Mouse (Mus musculus): ENCODE data around the gene Pygb.

Gene Pygb

GRCm38 (mm10) chr2:150793320-150793719 lies 6.8 kb downstream of the Pygb start:
- DNase-seq (ENCODE audit: low spot score): no peak

DNA sequence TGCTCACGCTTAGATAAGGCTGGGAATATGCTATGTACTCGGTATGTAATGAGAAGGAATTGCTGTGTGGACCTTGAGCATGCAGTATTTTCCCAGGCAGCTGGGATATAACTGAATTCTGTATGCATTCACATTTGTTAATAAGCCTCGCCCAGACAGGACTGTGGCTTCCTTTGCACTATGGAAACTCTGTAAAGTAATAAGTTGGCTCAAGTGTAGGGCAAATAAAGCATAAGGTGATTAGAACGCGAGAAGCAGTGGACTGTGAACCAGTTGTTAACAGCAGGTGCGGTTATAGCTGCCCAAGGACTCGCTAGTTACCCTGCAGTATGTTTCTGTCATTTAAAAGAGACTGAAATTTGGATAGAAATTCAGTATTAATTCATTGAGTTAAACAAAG lies 11.5 kb downstream of the Pygb start:
- DNase-seq (ENCODE audit: low spot score): no peak

- no peak for DNase-seq (ENCODE audit: low spot score)
These were observed 14.1 kb downstream of the Pygb start for GRCm38 (mm10) chr2:150800616-150801015.

GRCm38 (mm10) chr2:150803035-150803434 lies 16.5 kb downstream of the Pygb start:
- DNase-seq (ENCODE audit: low spot score): no peak

DNA sequence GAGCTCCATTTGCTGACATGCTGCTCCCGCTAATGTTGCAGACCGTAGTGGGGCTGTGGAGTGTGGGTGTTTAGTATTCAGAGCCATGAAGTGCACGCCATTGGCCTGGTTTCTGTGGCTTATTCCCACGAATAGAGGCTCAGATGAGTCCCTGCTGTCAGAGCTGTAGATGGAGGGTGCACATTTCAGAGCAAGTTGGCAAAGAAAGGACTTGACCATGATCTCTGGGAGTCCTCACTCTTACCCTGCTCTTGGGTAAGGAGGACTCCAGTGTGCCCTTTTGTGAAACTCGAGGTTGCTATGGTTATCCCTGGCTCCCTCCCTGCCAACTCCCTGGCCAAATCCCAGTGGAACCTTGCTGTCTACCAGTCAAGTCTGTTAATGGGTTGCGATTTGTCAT lies 21.8 kb downstream of the Pygb start:
- DNase-seq (ENCODE audit: low spot score): no peak

DNA sequence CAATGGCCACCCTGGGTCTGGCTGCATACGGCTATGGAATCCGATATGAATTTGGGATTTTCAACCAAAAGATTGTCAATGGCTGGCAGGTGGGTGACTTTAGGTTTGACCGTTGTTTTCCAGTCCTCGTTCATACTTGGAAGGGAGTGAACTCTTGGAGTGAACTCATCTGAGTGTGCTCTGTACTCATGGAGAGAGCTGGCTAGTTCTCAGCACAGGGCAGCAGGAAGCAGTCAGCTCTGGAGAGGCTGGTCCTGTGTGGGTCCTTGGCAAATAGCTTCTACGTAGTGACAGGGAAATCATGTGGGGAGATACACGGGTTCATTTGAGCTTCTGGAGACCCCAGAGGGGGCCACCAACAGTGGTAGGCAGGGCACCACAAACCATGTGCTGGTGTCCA lies 22.3 kb downstream of the Pygb start:
- DNase-seq (ENCODE audit: low spot score): no peak

- DNase-seq (ENCODE audit: low spot score): no peak
These were observed 24.1 kb downstream of the Pygb start for GRCm38 (mm10) chr2:150810603-150811002.

DNA sequence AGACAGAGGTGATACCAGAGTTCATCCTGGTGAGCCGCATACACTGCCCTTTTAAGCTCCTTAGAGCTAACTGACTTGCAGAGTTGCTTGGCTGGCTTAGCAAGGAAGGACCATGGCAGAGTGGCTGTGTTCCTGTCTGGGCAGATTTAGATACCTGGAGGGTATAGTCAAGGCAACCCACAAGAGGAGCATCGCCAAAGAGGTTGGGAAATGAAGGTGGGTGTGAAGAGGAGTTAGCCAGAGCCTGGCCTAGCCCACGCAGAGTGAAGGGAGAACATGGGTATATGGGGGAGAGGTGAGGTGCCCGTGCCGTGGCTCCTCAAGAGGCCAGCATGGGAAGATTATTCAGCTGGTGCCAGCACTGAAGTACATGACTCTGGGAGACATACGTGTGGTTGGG lies 26.3 kb downstream of the Pygb start:
- DNase-seq (ENCODE audit: low spot score): no peak

DNA sequence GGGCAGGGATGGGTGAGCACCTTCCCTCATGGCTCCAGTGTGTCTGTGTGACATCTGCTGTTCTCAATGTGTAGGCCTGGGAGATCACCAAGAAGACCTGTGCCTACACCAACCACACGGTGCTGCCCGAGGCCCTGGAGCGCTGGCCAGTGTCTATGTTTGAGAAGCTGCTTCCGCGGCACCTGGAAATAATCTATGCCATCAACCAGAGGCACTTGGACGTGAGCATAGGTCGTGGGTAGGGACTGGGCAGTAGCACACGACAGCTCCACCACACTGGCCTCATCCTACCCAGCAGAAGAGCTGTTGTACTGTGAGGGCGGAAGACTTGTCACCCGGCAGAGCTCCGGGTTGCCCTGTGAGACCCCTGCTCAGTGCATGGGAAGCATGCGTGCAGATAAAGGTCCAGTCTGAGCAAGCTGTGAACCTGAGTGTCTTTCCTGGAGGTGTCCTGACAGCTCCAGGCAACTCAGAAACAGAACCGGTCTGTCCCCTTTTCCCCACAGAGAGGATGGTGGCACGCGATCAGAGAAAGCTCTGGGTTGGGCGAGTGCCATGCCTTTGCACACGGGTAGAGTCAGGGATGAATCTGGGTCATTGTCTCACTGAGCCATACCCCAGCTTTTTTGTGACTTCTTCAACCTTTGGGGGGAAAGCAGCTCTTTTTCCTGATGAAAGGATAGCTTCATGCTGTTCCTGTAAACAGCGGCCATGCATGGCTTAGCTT lies 30.3 kb downstream of the Pygb start:
- no peak for DNase-seq (ENCODE audit: low spot score)

DNA sequence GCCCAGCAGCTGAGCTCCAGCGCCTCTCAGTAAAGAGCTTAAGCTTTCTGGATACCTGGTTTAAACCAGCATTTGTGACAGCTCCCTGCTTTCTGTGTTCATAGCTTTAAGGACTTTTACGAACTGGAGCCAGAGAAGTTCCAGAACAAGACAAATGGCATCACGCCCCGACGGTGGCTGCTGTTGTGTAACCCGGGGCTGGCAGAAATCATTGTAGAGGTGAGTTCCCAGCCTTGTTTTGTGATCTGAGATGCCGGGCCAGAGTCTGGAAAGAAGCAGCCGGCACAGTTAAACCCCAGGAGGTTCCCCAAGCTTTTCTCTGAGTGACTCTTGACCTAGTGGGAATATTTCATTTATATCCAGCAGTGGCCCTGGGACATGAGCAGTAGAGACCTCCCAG lies 32.2 kb downstream of the Pygb start:
- DNase-seq (ENCODE audit: low spot score): no peak

DNA sequence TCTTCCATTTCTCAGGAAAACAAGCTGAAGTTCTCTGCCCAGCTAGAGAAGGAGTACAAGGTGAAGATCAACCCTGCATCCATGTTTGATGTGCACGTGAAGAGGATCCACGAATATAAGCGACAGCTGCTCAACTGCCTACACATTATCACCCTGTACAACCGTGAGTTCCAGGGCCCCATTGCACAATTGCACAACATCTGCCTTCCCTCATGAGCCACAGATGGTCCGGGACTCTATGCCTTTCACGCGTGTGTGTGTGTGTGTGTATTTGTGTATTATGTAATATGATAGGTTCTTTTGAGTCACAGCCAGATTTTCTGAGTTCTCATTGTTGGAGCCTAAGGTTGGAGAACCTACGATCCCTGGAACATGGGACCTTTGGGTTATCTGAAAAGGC lies 34.2 kb downstream of the Pygb start:
- no peak for DNase-seq (ENCODE audit: low spot score)

GRCm38 (mm10) chr2:150822987-150823386 lies 36.5 kb downstream of the Pygb start:
- DNase-seq (ENCODE audit: low spot score): no peak

GRCm38 (mm10) chr2:150826426-150826825 lies 39.9 kb downstream of the Pygb start:
- DNase-seq (ENCODE audit: low spot score): no peak

- DNase-seq (ENCODE audit: low spot score): no peak
These were observed 41.6 kb downstream of the Pygb start for GRCm38 (mm10) chr2:150828164-150828563.

DNA sequence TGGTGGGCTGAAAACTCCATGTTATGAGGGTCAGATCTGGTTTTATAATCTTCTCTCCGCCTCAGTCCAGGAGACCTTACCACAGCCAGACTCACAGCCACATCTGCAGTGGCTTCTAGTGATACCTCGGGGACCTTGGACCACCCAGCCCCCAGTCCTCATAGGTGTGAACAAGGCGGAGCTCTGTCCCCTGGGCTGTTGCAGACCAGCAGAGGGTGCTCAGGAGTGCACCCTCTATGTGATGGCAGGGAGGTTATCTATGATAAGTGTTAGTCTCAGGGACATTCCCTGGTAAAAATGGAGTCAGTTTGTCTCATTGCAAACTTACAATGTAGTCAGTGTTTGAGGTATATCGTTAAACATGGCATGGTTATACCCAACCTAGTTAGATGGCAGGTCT lies 42.1 kb downstream of the Pygb start:
- no peak for DNase-seq (ENCODE audit: low spot score)

GRCm38 (mm10) chr2:150830011-150830410 lies 43.5 kb downstream of the Pygb start:
- no peak for DNase-seq (ENCODE audit: low spot score)

DNA sequence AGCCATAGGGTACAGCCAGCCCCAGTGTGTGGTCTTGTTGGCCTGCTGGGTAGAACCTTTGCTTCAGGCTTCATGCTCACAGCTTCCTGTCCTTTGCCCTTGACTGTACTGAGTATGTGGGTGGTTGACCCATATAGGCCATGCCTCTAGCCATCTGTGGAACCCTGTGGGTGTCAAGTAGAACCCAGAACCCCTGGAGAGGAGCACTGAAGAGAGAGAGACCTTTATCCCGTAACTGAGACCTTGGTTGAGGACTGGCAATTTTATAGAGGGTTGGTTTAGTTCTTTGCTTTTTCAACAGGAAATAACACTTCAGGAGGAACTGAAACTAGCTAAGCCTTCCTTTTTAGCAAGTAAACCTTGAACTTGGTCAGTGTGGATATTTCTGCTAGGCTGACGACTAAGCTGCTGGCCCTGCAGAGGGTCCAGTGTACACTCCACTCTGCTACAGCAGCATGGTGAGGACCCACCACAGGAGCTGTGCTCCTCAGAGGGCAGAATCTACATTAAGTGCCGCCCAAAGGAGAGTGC lies 44.4 kb downstream of the Pygb start:
- no peak for DNase-seq (ENCODE audit: low spot score)

- DNase-seq (ENCODE audit: low spot score): no peak
These were observed 45.5 kb downstream of the Pygb start for GRCm38 (mm10) chr2:150832029-150832428.

GRCm38 (mm10) chr2:150834616-150835015 lies 48.1 kb downstream of the Pygb start:
- DNase-seq (ENCODE audit: low spot score): no peak

DNA sequence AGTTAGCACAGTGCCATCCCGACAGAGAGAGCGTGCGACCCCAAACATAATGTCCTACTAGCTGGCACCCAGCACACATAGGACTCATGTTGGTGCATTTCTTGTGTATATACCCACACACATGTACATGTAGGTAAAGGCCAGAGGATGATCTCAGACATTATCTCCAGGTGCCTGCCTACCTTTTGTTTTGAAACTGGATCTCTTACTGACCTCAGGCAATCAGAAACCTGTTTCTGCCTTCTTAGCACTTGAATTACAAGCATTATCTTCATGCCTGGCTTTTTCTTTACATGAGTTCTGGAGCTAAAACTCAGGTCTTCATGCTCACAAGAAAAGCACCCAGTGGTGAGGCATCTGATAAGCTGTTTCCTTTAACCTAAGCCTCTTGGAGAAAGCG lies 49.4 kb downstream of the Pygb start:
- DNase-seq (ENCODE audit: low spot score): no peak

DNA sequence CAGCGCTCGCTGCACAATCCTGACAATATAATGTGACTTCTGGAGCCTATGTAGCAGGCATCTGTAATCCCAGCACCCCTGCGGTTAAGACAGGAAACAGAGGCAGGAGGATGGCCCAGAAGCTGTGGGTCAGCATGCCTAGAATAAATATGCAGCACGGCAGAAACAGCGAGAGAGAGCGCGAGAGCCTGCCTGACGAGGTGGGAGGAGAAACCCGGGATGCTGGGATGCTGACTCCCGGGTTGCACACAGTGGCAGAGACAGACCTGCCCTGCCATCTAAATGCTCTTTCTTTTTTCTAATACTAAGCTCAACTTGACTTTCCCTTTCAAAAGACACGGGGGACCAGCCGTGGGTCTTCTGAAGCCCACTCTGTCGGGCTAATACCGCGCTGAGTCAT lies 50.4 kb downstream of the Pygb start:
- DNase-seq (ENCODE audit: low spot score): no peak

DNA sequence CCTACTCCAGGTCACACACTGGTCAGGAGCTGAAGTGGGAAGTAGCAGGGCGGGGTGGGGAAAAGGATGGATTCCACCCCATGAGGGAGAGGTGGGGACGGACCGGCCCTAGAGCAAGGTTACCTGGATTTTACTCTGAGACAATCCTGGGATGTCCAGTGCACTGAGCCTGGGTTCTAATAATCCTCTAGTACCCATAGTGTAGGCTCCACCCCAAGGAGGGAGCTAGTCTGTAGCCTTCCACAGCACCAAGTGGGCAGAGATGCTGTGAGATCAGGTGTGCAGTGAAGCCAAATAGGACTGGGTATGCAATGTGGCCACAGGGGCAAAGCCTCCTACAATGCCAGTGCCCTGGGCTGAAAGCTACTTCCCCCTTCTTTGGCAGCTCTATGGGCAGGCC lies 51.2 kb downstream of the Pygb start:
- no peak for DNase-seq (ENCODE audit: low spot score)

DNA sequence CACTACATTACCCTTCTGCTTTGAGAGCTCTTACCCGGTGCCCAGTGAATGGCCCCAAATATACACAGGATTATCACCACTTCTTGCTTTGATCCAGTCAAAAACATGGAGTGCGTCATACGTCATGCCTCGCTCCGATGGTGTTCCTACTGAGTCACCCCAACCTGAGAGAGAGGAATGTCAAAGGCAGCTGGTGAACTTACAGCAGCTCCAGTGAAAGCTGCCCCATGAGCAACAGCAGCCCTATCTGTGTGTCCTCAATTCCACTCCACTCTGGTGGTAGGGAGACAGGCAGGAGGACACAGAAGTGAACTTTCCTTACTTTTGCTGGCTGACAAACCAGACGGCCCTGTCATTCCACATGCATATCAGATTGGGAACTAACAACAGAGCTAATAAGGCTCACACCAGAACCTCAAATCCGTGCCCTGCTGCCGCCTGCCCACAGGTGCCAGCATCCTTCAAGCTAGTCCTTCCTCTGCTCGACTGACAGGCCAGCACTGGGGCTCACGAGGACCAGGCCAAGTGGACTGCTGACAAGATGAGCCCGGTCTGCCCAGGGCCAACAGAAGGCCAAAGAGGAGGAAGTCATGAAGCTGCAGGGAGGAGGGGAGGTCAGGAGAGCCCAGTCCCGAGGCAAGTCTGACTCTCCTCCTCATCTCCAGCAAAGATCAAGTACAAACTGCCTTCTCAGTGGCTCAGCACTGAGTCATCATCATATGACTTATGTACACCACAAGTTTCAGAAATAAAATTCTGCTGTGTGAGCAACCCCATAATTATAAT lies 53.3 kb downstream of the Pygb start:
- no peak for DNase-seq (ENCODE audit: low spot score)

- DNase-seq (ENCODE audit: low spot score): no peak
These were observed 54.6 kb downstream of the Pygb start for GRCm38 (mm10) chr2:150841109-150841508.

Measured in layer of hippocampus, adult 9-10 months (tissue).